Mouse (Mus musculus): Measurements from ENCODE around the gene Cntn1.

- no peak for TF ChIP-seq EP300 (IDR thresholded peaks at IDR 0.05; ENCODE audit: insufficient read depth, low read depth, low read length)
- no peak for TF ChIP-seq CTCF (IDR thresholded peaks at IDR 0.05; ENCODE audit: low read depth, low read length)
- TF ChIP-seq POLR2A (IDR thresholded peaks at IDR 0.05; ENCODE audit: insufficient read depth, low read length): no peak
These were observed 86.1 kb downstream of the Cntn1 start for GRCm38 (mm10) chr15:92137026-92137425.
